Mouse (Mus musculus) liver (tissue): ENCODE data around the gene Zxdc.

Experiments used
- DNase-seq: peaks from one replicate; pipeline ENCODE4 v3.0.0-alpha.2; 2020; ENCODE audit warnings: mixed read lengths

Gene Zxdc

DNA sequence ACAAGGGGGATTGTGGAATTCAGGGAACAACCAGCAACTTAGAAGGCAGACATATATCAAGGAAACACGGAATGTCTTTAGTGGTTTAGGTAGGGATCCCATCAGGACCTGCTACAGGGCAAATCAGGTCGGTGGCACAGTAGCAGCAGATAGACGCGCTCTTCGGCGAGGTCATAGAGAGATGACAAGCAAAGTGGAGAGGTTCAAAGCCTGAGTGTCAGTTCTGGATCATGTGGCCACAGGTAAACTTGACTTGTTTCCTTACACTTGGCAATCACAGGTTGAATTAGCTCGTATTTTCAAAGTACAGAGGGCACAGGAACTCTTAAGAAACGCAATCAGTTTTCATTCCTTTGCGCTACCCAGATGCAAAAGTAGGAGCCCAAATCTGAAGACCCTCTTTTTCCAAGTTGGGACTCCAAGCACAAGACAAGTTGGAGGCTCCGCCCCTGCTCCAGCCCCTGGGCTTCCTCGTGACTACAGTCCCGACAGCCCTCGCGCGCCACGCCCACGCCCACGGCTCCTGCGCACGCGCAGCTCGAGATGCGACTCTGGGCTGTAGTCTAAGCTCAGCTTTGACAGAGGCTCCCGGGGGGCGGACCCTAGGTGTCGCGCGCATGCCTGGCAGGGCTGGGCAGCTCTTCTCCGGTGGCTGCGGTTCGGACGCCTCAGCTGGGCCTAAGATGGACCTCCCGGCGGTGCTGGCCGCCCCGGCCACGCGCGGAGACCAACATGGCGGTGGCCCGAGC, at the start of gene Zxdc:
Gene Zxdc (plus strand): TSS at position 517 of the 749 bp plus-strand sequence.
- peak; percentile 98 for DNase-seq

DNA sequence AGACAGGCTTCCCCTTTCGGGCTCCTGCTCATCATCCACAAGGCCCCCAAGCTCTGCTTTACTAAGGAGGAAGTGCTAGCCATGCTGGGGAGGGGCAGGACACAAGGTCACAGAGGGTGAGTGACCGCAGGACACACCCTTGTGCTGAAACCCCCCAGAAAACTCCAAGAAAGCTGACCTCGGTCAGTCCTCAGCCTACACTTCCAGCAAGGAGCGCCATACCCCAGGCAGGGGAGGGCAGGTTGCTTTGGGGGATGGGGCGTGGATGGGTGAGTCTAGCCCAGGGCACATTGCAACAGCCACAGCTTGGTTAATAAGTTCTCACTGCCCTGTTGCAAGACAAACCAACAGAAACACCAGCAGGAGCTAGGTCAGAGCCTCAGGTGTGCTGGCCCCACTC, 48.9 kb upstream of the Zxdc start:
- DNase-seq: peak; percentile 56

DNA sequence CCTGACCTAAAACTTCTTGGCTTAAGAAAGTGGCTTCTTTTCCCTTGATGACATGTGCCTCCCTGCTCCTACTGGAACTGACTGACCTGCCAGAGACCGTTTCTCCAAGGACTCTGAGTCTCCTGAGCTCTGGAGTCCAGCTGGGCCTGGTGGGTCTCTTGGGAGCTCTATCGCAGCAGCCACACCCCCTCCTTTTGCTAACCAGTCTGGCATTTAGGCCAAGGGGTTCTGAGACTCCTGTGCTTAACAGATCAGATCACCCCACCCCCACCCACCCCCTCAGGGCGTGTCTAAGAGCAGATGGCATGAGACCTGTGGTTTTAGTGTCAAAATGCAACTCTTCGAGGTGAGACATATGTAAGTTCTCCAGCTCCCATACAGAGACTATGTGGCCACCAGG, 47.5 kb upstream of the Zxdc start:
- DNase-seq: no peak

DNA sequence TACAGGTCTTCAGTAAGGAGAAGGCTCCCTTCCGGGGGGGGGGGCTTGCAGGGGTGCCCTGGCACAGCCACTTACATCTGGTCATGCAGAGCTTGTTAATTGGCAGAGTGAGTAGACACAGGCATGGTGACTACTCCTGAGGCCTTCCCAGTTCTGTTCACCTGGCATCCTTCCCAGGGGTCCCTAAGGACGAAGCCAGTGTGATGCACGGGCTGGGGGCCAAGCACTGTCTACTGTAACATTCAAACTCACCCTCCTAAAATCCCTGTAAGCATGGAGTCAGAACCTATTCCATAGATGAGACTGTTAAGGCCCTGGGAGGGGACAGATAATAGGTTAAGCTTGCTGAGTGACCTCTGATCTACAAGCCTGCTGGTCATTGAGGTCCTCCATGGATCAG, 45.3 kb upstream of the Zxdc start:
- DNase-seq: no peak

DNA sequence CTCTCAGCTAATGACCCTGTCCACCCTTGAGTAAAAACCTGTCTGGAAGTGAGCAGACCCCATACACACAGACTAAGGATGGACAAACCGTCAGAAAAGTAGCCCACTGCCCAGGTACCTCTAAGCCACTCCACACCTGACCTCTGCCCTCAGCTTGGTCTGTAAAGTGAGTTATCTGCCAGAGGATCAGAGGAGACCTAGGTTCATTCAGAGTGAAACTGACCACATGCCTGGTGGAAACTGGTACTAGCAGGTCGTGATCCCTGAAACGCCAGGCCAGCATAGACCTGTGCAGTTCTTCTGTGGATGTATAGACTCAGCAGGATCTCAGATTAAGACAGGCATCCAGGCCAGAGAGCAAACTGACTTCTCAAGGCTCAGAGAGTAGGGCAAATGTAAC, 44.8 kb upstream of the Zxdc start:
- DNase-seq: no peak

DNA sequence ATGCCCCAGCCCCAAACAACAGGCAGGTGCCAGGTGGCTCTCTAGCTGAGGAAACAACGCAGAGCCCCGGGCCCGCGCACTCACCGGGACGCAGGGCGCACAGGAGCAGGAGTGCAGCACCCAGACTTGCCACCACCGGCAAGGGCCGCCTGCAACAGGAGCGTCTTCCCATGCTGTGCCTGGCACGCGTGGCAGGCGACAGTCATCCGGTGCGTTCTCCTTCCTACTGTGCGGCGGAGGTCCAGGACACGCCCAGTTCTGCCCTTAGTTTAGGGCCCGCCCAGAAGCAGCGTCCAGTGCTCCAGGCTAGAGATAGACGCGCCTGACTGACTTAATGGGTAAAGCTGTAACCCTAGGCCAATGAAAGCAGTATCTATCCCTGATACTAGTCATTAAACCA, 44.3 kb upstream of the Zxdc start, which contains the start of gene Chst13:
Gene Chst13 (minus strand): TSS at position 195 of the 400 bp plus-strand sequence.
- peak; percentile 46 for DNase-seq

DNA sequence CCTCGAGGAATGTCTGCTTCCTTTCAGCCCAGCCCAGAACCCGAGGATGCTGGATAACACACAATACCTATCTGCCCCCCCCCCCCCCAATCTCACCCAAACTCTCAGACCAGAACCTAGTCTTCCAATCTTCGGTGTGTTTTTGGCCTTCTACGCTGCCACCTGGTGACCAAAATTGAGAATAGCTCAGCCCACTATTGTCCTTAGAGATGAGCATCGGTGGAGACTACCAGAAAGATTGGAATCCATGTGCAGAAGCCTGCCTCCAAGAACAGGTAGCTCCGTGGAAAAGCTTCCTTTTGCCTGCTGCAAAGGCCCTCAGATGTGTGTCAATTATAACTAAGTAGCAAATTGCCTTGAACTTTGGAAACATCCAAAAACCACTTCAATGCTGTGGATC, 41.6 kb upstream of the Zxdc start:
- DNase-seq: no peak

DNA sequence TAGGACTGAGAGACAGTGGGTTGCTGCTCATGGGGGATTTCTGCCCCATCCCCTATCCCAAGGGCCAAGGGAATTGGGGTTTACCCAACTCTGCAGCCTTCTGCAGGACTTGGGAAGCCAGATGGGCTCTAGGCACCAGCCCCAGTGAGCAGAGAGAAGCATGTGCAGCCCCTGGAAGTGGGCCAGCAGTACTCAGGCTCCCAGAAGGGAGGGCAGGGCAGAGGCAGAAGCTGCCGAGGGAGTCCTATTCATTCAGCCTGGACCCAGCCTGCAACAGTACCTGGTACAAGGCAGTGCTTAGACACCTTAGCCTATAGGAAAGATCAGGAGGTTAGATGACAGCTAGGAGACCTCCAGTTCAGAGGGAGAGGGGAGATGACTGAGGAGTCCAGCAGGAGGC, 39.3 kb upstream of the Zxdc start:
- no peak for DNase-seq

DNA sequence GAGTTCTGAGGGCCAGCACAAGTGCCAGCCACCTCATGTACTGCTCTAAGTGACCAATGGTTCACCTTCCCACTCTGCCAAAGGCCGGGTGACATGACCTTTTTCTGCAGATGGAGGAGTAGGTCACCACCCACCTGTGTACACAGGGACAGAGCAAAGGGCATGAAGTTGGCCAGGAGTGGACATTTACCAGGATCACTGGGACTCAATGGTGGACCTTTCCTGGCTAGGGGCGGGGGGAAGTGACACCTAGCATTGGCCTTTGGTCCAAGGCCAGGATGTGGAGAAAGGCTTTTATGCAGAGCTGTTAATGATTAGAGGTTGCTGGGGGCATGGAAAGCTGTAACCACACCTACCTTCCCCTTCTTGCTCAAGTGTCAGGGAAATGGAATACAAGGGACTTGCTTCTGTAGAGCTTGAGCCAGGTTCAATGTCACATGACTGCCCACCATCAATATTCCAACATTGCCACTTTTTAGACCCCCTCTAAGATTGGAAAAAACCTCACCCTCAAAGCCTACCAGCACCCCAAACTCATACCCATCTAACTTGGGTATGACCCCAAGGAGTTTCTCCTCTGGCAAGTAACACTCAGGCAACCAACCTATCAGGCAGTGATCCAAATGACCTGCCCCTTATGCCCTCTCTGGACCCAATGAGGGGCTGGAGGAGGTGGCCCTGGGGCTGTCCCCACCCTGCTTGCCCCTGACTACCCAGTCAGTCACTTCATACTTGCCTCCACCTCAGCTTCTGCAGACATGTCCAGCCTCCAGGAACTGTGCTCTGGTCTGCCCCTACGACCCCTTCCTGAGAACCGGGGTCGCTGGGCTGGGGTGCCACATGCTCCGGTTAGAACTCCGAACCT, 36.5 kb upstream of the Zxdc start, which contains the start of gene Uroc1:
Gene Uroc1 (plus strand): TSS at position 724 of the 865 bp plus-strand sequence.
- peak; percentile 60 for DNase-seq

DNA sequence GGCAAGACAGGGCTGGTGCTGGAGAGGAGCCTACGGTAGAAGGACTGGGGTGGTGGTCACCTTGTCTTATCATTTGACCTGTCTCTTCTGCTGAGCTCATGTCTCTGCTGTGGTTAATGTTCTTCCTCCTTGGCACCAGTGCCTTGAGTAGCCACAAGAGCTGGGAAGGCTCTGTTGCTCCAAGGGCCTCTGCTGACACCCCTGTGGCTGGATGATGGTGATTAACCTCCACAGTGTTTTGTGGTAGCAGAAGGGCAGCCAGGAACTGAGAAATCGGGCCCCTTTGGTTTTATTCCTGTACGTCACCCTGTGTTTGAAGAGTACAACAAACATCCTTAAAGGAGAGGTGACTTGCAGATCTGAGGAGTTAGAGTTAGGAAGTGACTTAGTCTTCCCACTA, 35.0 kb upstream of the Zxdc start:
- no peak for DNase-seq

DNA sequence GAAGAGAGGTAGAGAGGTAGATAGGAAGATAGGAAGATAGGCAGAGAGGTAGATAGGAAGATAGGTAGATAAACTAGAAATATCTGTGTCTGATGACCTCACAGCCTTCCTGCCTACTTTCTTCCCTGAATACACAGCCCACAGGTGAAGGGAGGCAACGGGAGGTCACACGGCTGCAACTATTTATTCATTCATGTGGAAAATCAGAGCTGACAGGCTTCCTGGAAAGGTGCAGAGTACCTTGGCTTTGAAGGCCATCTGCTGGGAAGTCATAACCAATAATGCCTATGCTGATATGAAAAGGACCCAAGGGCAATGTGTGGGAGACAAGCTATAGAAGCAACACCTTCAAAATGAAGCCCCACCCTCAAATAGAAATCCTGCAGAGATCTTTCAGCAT, 26.9 kb upstream of the Zxdc start:
- DNase-seq: no peak

DNA sequence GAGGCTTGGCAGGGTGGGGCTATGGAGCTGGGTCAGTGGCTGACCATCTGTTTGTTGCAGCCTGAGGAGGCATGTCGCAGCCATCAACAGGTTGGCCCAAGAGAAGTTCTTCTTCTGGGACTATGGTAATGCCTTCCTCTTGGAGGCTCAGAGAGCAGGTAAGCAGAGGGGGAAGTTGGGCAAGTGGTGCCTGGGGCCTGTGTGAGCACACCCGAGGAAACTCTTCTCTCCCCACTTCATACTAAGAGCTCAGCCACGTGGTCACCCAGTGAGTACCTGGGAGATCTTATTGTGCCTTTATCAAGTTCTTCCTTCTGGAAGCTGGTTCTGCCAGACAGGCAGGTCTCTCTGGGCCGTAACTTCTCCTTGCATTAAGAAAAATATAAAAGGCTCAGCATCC, 22.1 kb upstream of the Zxdc start:
- DNase-seq: no peak

DNA sequence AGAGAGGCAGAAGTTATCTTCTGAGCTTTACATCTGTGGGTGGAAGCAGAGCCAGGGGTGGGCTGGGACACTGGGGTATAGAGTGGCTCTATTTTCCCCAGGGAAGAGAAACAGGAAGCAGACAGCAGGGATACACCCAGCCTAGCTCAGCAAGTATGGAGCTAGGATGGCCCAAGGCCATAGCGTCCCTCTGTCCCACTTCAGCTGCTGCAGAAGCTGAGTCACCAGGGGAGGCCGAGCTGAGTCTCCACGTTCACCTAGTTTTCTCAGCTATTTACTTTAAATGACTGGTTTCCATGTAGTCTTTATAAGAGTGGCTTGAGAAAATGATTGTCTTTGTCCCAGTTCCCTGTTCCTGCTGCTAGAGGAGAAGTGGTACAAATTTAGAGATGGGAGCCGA, 20.8 kb upstream of the Zxdc start:
- no peak for DNase-seq

DNA sequence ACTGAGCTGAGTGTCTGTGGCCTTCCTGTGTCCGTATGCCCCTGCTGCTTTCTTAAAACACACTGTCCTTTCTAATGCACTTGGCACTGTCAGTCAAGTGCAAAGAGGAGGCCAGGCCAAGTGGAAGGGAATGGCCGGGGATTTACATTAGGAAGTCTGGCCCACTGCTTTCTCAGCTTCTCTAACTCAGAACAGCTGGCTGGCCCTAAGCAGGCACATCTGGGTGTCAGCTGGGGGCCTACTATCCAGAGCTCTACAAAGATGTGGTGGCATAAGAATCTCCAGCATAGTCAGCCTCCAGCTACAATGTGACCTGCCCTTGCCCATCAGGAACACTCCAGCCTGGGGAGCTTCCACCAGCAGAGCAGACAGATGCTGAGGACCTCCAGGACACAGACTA, 19.3 kb upstream of the Zxdc start:
- no peak for DNase-seq

DNA sequence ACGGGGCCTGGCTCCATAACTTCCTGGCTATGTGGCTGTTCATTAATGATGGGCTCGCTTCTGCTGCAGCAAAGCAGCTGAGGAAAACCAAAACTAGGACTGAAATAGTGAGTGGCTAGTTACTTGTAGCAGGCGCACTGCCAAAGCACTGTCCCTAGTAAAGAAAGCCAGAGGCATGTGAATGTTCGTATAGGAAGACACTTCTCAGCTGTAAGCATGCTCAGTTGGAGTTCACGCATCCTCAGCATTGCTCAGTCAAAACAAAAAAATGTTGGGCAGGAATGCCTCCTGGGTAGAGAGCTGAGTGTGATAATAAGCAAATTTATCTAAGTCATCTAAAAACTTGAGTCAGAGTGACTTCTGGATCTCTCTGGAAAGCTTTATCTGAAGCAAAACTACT, 11.2 kb upstream of the Zxdc start:
- no peak for DNase-seq

DNA sequence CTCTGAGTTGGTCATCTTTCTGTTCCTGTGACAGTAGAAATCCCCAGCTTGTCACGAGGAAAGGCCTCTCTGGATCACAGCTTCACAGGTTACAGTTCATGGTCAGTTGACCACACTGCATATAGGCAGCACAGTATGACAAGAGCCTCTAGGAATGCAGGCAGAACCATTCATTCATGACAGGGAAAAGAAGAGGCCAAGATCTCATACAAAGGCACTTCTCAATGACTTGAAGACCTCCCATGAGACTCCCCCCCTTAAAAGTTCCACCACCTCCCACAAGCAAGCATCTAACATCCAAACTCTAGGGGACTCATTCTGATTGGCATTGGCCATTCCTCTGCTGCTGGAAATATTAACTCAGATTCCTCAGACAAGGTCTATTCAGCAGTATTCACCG, 9.8 kb upstream of the Zxdc start:
- DNase-seq: no peak

DNA sequence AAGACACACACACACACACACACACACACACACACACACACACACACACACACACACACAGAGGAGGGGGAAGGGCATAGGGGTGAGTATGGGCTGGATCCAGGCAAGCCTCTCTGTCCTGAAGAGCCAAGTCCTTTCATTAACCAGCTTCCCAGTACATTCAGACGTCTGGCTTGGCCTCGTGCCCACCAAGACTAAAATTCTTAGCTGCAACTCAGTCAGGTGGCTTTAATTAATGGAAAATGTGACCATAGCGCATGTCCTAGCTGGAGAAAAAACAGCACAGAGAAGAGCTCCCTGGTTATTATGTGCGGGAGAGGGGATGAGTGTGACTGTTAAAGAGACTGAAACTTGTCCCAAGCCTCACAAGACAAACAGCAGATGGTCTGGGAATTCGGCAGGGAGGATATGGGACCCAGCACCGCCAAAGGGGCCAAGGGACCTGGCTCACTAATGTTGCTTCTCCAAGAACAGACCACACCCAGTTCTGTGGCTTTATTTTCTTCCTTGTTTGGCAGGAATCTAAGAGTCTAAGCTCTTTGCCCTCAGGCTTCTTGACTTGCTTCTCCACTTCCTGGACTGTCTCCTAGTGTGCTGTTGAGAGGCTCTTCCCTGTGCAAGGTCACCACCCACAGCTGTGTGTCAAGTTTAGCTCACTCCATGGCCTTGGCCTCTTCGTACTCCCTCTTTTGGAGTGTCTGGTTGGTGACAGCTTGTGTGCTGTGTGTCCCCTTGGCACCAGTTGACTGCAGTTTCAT, 9.1 kb upstream of the Zxdc start:
- DNase-seq: peak; percentile 16

DNA sequence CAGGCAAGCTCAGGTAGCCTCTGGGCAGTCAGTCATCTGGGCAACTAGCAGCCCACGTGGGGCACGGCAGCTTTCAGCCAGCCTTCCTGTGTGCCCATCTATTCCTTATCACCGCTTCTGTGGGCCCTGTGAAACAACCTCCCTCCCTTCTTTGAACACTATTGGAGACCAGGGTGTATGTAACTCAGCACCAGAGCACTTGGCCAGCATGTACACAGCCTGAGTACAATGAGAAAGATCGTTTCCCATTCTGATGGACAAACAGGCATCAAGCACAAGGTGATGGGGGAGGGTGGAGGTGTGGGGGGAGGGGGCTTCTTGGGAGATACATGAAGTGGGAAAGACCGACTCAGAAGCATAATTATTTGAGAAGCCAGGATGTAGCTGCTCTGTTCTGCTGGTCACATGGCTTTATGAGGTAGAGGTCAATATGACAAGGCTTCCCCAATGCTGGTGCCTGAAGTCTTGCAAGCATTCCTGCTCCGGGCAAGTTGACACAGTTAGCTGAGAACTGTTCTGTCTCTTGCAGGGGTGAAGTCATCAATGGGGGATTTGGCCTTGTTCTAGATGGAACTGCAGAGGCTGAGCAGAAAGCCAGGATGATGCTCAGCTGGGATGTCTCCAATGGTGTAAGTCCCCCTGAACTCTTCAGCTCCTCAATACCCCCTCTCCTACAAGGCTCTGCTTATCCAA, 8.2 kb upstream of the Zxdc start:
- no peak for DNase-seq

DNA sequence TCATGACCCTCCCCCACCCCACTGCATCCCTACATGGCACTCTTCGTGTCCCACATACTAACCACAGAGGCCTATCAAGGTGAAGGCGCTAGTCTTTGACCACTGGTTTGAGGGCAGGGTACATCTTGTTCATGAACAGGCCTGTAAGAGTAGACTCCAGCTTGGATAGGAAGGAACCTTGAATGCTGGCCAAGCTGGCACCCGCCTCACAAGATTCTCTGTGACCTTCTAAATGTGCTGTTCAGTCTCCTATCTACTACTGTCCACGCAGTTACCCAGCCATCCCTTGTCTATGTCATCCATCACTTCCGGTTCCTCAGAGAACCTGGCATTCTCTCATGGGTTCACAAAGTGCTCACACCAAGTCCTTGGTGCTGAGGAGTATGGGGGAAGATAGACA, 6.0 kb upstream of the Zxdc start:
- no peak for DNase-seq

DNA sequence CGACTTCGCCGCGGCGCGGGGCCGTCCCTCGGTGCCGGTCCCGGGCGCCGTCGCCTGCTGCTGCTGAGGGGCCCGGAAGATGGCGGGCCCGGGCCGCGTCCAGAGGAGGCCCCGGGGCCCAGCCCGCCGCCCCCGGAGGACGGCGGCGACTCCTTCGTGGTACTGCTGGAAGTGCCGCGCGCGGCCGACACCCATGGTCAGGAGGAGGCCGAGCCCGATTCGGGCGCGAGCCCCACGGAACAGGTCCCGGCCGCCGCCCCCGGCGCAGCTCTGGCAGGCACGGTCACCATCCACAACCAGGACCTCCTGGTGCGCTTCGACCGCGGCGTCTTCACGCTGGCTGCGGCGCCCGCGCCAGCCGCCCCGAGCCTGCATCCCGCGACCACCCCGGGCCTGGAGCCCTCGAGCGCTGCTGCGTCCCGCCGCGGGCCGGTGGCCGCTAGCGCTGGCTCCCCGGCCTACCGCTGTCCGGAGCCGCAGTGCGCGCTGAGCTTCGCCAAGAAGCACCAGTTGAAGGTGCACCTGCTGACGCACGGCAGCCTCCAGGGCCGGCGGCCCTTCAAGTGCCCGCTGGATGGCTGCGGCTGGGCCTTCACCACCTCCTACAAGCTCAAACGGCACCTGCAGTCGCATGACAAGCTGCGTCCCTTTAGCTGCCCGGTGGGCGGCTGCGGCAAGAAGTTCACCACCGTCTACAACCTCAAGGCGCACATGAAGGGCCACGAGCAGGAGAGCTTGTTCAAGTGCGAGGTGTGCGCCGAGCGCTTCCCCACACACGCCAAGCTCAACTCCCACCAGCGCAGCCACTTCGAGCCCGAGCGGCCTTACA, 647 bp downstream of the Zxdc start:
- peak; percentile 46 for DNase-seq

DNA sequence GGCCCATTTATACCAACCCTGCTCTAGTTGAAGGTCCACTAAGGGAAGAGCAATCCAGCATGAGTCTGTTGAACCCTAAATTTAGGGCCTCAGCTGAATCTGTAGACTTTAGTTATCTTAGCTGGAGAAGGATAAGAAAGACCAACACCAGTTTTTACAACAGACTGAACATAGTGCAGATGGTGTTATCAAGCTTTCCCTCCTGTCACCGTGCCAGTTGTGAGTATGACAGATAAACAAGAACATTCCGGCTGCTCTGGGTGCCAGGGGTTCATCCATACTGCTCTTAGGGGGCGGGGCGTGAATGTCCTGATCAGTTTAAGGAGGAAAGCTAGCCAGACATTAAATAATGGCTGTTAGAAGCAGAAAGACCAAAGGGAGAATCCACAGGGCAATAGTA, 5.4 kb downstream of the Zxdc start:
- peak; percentile 86 for DNase-seq

DNA sequence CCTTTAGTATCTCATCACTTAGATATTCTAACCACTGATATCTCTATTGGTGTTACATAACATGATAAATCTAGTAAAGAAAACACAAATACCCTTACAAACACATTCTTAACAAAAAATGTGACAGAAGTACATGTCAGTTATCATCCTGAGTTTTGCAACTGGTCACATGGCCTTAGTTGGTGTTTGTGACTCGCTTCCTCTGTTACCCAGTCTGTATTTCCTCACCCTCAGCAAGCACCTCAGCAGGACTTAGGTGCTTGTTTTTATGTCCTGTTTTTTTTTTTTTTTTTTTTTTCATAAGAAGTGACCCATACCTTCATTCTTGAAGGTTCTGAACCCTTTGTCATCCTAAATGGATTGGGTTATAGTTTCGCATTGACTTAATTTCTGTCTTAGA, 8.4 kb downstream of the Zxdc start:
- DNase-seq: no peak
